Mouse (Mus musculus) pancreas, adult 10 weeks (tissue): ENCODE results near the gene Cebpa. TPM values are rescaled to one million over a fixed set of nuclear protein-coding genes. Genes with fewer than 3 reads are reported as not detected.

Source experiments
- polyA plus RNA-seq: library from polyadenylated mRNA; stranded (reverse); fragments of 350-450 nt; fragmentation: Illumina TruSeq; extraction: RNeasy Lipid Tissue Mini Kit (QIAGEN cat#74804); gene quantifications from one replicate; pipeline ENCODE4 v1.2.3, GENCODE M21; 2015; ENCODE audit warnings: low read depth, low replicate concordance; ENCODE audit not compliant: insufficient read depth

Gene Cebpa
- polyA plus RNA-seq = 6.3 TPM

GRCm38 (mm10) chr7:35118841-35119413 lies at the start of gene Cebpa:
Gene Cebpa (plus strand): TSS chr7:35119293.

Other genes with a start within 250 kb of the Cebpa start
- gene Pepd, start 206.9 kb upstream of the Cebpa start, polyA plus RNA-seq = 13.5 TPM
- 7.1 TPM for gene Cebpg, start 62.7 kb upstream of the Cebpa start, polyA plus RNA-seq
- gene Slc7a10, start 67.1 kb downstream of the Cebpa start, polyA plus RNA-seq = 2.0 TPM
- 5.0 TPM for gene Lrp3, start 96.2 kb downstream of the Cebpa start, polyA plus RNA-seq
- gene Gpatch1, start 199.1 kb downstream of the Cebpa start, polyA plus RNA-seq = 2.4 TPM
- gene Rhpn2, start 214.9 kb downstream of the Cebpa start, polyA plus RNA-seq = 6.7 TPM